Mouse (Mus musculus): ENCODE measurements at regions not wholly inside any gene's neighbourhood (a gene's known extent, or its start where the extent isn't known, plus 50 kb on each side); places are given as distances from the start of the nearest gene placed in this dataset.

GRCm38 (mm10) chrX:159055689-159056461 is 154.2 kb upstream of the Rps6ka3 start:
- Histone ChIP-seq H3K79me2 (replicated peaks; ENCODE audit: control insufficient read depth, extremely low read depth, insufficient read depth, poor library complexity, severe bottlenecking) (no peaks in the 10 kb centered on the region), H3K27ac (ENCODE audit: insufficient read depth, low read depth) (no peak overlapping the region), H3K36me3 (replicated peaks in 1 of 2; ENCODE audit: control insufficient read depth in 1 of 2, insufficient read depth in 1 of 2, low read length in 1 of 2) (no peaks in the 10 kb centered on the region), H3K9ac (ENCODE audit: insufficient read depth, low read depth) (no peak overlapping the region), H3K27me3 (replicated peaks) (no peaks in the 10 kb centered on the region), H3K4me2 (ENCODE audit: insufficient read depth, low read depth, poor library complexity, severe bottlenecking) (no peak overlapping the region), H3K4me3 (replicated peaks in 1 of 3; ENCODE audit: low read depth in 2 of 3, low read length in 2 of 3, poor library complexity in 1 of 3) (no peak overlapping the region), H3K4me1 (ENCODE audit: control insufficient read depth in 1 of 2, insufficient read depth in 2 of 2) (no peaks in the 10 kb centered on the region), H3K9me3 (replicated peaks; ENCODE audit: low read length) (no peaks in the 10 kb centered on the region)
- DNase-seq (ENCODE audit: extremely low read depth), result no peak
- in situ Hi-C loops (cut with MboI; ENCODE audit: low pct_ligation_motif_present, low pct_unique_long_range_greater_than_20kb, low sequenced_read_pairs) (loop anchor here (25.0 kb wide), 1 partner anchor 206 kb away; no protein-coding TSS in a partner anchor), dilution Hi-C loops (cut with MboI; ENCODE audit: extremely low pct_ligation_motif_present, extremely low pct_unique_long_range_greater_than_20kb, low sequenced_read_pairs) (no loop called here)
- no peak for TF ChIP-seq PAX5 (IDR thresholded peaks at IDR 0.05; ENCODE audit: low read length)
- TF ChIP-seq GABPA (IDR thresholded peaks at IDR 0.05; ENCODE audit: insufficient replicate concordance, low read depth, low read length), result no peak
- TF ChIP-seq ZKSCAN1 (IDR thresholded peaks at IDR 0.05; ENCODE audit: borderline replicate concordance, low read depth, low read length), result no peak
- TF ChIP-seq NELFE (IDR thresholded peaks at IDR 0.05; ENCODE audit: low read depth, low read length), result no peak
- no peak for TF ChIP-seq TCF12 (IDR thresholded peaks at IDR 0.05; ENCODE audit: low read depth, low read length)
- TF ChIP-seq ELF1 (IDR thresholded peaks at IDR 0.05; ENCODE audit: low read depth, low read length), result no peak
- no peak for TF ChIP-seq ZC3H11A (IDR thresholded peaks at IDR 0.05; ENCODE audit: low read depth, low read length)
- no peak for TF ChIP-seq CHD2 (IDR thresholded peaks at IDR 0.05; ENCODE audit: low read length)
- no peak for TF ChIP-seq TBP (conservative IDR thresholded peaks at IDR 0.05; ENCODE audit: low read depth, low read length)
- no peak for TF ChIP-seq EP300 (IDR thresholded peaks at IDR 0.05; ENCODE audit: low read length)
- no peak for TF ChIP-seq USF2 (conservative IDR thresholded peaks at IDR 0.05; ENCODE audit: low read depth, low read length)
- TF ChIP-seq CHD1 (IDR thresholded peaks at IDR 0.05; ENCODE audit: low read depth, low read length), result no peak
- no peak for TF ChIP-seq IRF4 (IDR thresholded peaks at IDR 0.05; ENCODE audit: low read depth, low read length)
- no peak for TF ChIP-seq MXI1 (IDR thresholded peaks at IDR 0.05; ENCODE audit: low read depth, low read length)
- no peak for TF ChIP-seq ETS1 (conservative IDR thresholded peaks at IDR 0.05; ENCODE audit: low read depth, low read length)

DNA sequence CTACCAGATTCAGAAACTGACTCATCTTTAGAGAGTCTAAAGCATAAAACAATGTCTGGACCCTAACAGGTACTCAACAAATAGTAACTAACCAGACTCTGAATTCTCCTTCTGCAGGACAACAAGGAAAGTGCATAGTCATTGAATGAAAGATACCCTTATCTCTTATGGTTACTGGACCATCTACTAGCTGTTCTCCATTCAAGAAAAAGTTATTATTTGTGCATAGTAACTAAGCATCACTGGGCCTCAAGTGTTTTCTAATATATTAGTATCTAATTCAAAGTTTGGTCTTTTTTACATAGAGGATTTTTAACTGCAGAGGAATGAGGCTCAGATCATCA is 153.7 kb upstream of the Rps6ka3 start:
- Histone ChIP-seq H3K4me3 (replicated peaks in 1 of 3; ENCODE audit: low read depth in 2 of 3, low read length in 2 of 3, poor library complexity in 1 of 3) (no peak overlapping the region), H3K27me3 (replicated peaks) (no peaks in the 10 kb centered on the region), H3K79me2 (replicated peaks; ENCODE audit: control insufficient read depth, extremely low read depth, insufficient read depth, poor library complexity, severe bottlenecking) (no peaks in the 10 kb centered on the region), H3K9ac (ENCODE audit: insufficient read depth, low read depth) (no peak overlapping the region), H3K4me1 (ENCODE audit: control insufficient read depth in 1 of 2, insufficient read depth in 2 of 2) (no peaks in the 10 kb centered on the region), H3K4me2 (ENCODE audit: insufficient read depth, low read depth, poor library complexity, severe bottlenecking) (no peak overlapping the region), H3K36me3 (replicated peaks in 1 of 2; ENCODE audit: control insufficient read depth in 1 of 2, insufficient read depth in 1 of 2, low read length in 1 of 2) (no peaks in the 10 kb centered on the region), H3K9me3 (replicated peaks; ENCODE audit: low read length) (no peaks in the 10 kb centered on the region), H3K27ac (ENCODE audit: insufficient read depth, low read depth) (no peak overlapping the region)
- dilution Hi-C loops (cut with MboI; ENCODE audit: extremely low pct_ligation_motif_present, extremely low pct_unique_long_range_greater_than_20kb, low sequenced_read_pairs), result no loop called here
- no peak for TF ChIP-seq MYC (IDR thresholded peaks at IDR 0.05; ENCODE audit: low read depth, low read length)
- no peak for TF ChIP-seq ELF1 (IDR thresholded peaks at IDR 0.05; ENCODE audit: low read depth, low read length)
- TF ChIP-seq ZKSCAN1 (IDR thresholded peaks at IDR 0.05; ENCODE audit: borderline replicate concordance, low read depth, low read length), result no peak
- TF ChIP-seq CHD2 (IDR thresholded peaks at IDR 0.05; ENCODE audit: low read length), result no peak
- TF ChIP-seq ETS1 (conservative IDR thresholded peaks at IDR 0.05; ENCODE audit: low read depth, low read length), result no peak
- TF ChIP-seq ZC3H11A (IDR thresholded peaks at IDR 0.05; ENCODE audit: low read depth, low read length), result no peak
- no peak for TF ChIP-seq ZNF384 (IDR thresholded peaks at IDR 0.05; ENCODE audit: low read depth, low read length)
- TF ChIP-seq TCF12 (IDR thresholded peaks at IDR 0.05; ENCODE audit: low read depth, low read length), result no peak
- TF ChIP-seq IRF4 (IDR thresholded peaks at IDR 0.05; ENCODE audit: low read depth, low read length), result no peak
- no peak for TF ChIP-seq RAD21 (IDR thresholded peaks at IDR 0.05; ENCODE audit: low read depth, low read length)
- no peak for TF ChIP-seq UBTF (IDR thresholded peaks at IDR 0.05; ENCODE audit: low read depth, low read length)
- no peak for TF ChIP-seq EP300 (IDR thresholded peaks at IDR 0.05; ENCODE audit: low read length)
- no peak for TF ChIP-seq MAX (IDR thresholded peaks at IDR 0.05; ENCODE audit: low read length)
- DNase-seq (ENCODE audit: extremely low read depth), result no peak
- in situ Hi-C loops (cut with MboI; ENCODE audit: low pct_ligation_motif_present, low pct_unique_long_range_greater_than_20kb, low sequenced_read_pairs), result loop anchor here (25.0 kb wide), 1 partner anchor 206 kb away; no protein-coding TSS in a partner anchor

Measured in CH12.LX (cell line).